Mouse (Mus musculus) megakaryocyte, embryonic 14.5 days (primary cell): ENCODE data around the gene Rps6ka5. TPM values are rescaled to one million over a fixed set of nuclear protein-coding genes. Genes with fewer than 3 reads are reported as not detected.

Source experiments
- H3K27me3 ChIP-seq: replicated peaks from 2 replicates; pipeline ENCODE3; 2012; ENCODE audit warnings: inconsistent platforms
- H3K36me3 ChIP-seq: replicated peaks from 2 replicates; pipeline ENCODE3; 2012; ENCODE audit warnings: low read length, inconsistent platforms, mixed read lengths
- H3K4me1 ChIP-seq: 2 replicates; pipeline ENCODE4 v1.6.1; 2012; ENCODE audit warnings: inconsistent platforms
- H3K4me3 ChIP-seq: replicated peaks from 2 replicates; pipeline ENCODE3; 2012; ENCODE audit warnings: moderate library complexity, mild to moderate bottlenecking, inconsistent platforms
- H3K9me3 ChIP-seq: 2 replicates; pipeline ENCODE4 v1.6.1; 2012; ENCODE audit warnings: inconsistent platforms
- FLI1 ChIP-seq: IDR thresholded peaks from 2 replicates; pipeline ENCODE4 v1.6.1; 2012; ENCODE audit warnings: low read length, inconsistent platforms, mixed read lengths
- GATA1 ChIP-seq: IDR thresholded peaks from 3 replicates; pipeline ENCODE4 v1.6.1; 2012; ENCODE audit warnings: mixed read lengths, low read length, inconsistent platforms, borderline replicate concordance
- polyA plus RNA-seq: library from polyadenylated mRNA; stranded (reverse); fragments of >175 nt; gene quantifications from 2 replicates; pipeline ENCODE4 v1.2.3, GENCODE M21; 2012; ENCODE audit warnings: low replicate concordance; ENCODE audit not compliant: insufficient read depth

Rps6ka5 gene
- polyA plus RNA-seq, 1 experiment: 1.3 TPM

- H3K9me3 ChIP-seq: no peaks in the 10 kb centered on the region
- H3K36me3 ChIP-seq: peaks cover 9% of the 10 kb centered on the region
- no peak overlapping the region for H3K4me3 ChIP-seq
- no peaks in the 10 kb centered on the region for H3K27me3 ChIP-seq
- H3K4me1 ChIP-seq: peaks cover 59% of the 10 kb centered on the region
- TF ChIP-seq GATA1 (no peak), FLI1 (no peak)
These were observed 113.5 kb downstream of the Rps6ka5 start for GRCm38 (mm10) chr12:100613192-100613700.

GRCm38 (mm10) chr12:100609766-100610165, 117.0 kb downstream of the Rps6ka5 start:
- TF ChIP-seq GATA1 (no peak), FLI1 (no peak)
- Histone ChIP-seq H3K4me3 (no peak overlapping the region), H3K4me1 (peaks cover 45% of the 10 kb centered on the region), H3K27me3 (no peaks in the 10 kb centered on the region), H3K36me3 (peaks cover 8% of the 10 kb centered on the region), H3K9me3 (no peaks in the 10 kb centered on the region)

GRCm38 (mm10) chr12:100609064-100609463, 117.7 kb downstream of the Rps6ka5 start:
- Histone ChIP-seq H3K27me3 (no peaks in the 10 kb centered on the region), H3K4me3 (no peak overlapping the region), H3K36me3 (peaks cover 7% of the 10 kb centered on the region), H3K9me3 (no peaks in the 10 kb centered on the region), H3K4me1 (peaks cover 42% of the 10 kb centered on the region)
- no peak for TF ChIP-seq FLI1
- TF ChIP-seq GATA1: no peak

- Histone ChIP-seq H3K4me1 (peaks cover 40% of the 10 kb centered on the region), H3K9me3 (no peaks in the 10 kb centered on the region), H3K4me3 (no peak overlapping the region), H3K27me3 (no peaks in the 10 kb centered on the region), H3K36me3 (peaks cover 5% of the 10 kb centered on the region)
- TF ChIP-seq GATA1: no peak
- TF ChIP-seq FLI1: no peak
These were observed 120.0 kb downstream of the Rps6ka5 start for GRCm38 (mm10) chr12:100606733-100607132.

- peaks cover 39% of the 10 kb centered on the region for H3K4me1 ChIP-seq
- no peaks in the 10 kb centered on the region for H3K9me3 ChIP-seq
- no peak overlapping the region for H3K4me3 ChIP-seq
- H3K36me3 ChIP-seq: peaks cover 3% of the 10 kb centered on the region
- no peak for TF ChIP-seq GATA1
- TF ChIP-seq FLI1: no peak
- no peaks in the 10 kb centered on the region for H3K27me3 ChIP-seq
These were observed 121.2 kb downstream of the Rps6ka5 start for GRCm38 (mm10) chr12:100605596-100605995.

GRCm38 (mm10) chr12:100604540-100604939, 122.2 kb downstream of the Rps6ka5 start:
- no peaks in the 10 kb centered on the region for H3K9me3 ChIP-seq
- H3K4me1 ChIP-seq: peaks cover 31% of the 10 kb centered on the region
- no peaks in the 10 kb centered on the region for H3K27me3 ChIP-seq
- no peak overlapping the region for H3K4me3 ChIP-seq
- peaks cover 2% of the 10 kb centered on the region for H3K36me3 ChIP-seq
- no peak for TF ChIP-seq GATA1
- TF ChIP-seq FLI1: no peak

- Histone ChIP-seq H3K27me3 (no peaks in the 10 kb centered on the region), H3K4me1 (peaks cover 6% of the 10 kb centered on the region; the same call in 1 of the 2 replicates), H3K4me3 (no peak overlapping the region), H3K9me3 (no peaks in the 10 kb centered on the region), H3K36me3 (peaks cover 12% of the 10 kb centered on the region)
- TF ChIP-seq GATA1: no peak
- no peak for TF ChIP-seq FLI1
These were observed 132.1 kb downstream of the Rps6ka5 start for GRCm38 (mm10) chr12:100594700-100595099.

- Histone ChIP-seq H3K36me3 (peaks cover 20% of the 10 kb centered on the region), H3K4me3 (no peak overlapping the region), H3K9me3 (no peaks in the 10 kb centered on the region), H3K27me3 (no peaks in the 10 kb centered on the region), H3K4me1 (peaks cover 11% of the 10 kb centered on the region)
- TF ChIP-seq GATA1 (no peak), FLI1 (no peak)
These were observed 140.2 kb downstream of the Rps6ka5 start for GRCm38 (mm10) chr12:100586601-100587000.

GRCm38 (mm10) chr12:100579221-100579620, 147.6 kb downstream of the Rps6ka5 start:
- Histone ChIP-seq H3K4me1 (peaks cover 4% of the 10 kb centered on the region; the same call in 1 of the 2 replicates), H3K27me3 (no peaks in the 10 kb centered on the region), H3K4me3 (no peak overlapping the region), H3K36me3 (peaks cover 45% of the 10 kb centered on the region), H3K9me3 (no peaks in the 10 kb centered on the region)
- no peak for TF ChIP-seq GATA1
- no peak for TF ChIP-seq FLI1

GRCm38 (mm10) chr12:100578291-100578690, 148.5 kb downstream of the Rps6ka5 start:
- Histone ChIP-seq H3K36me3 (peaks cover 49% of the 10 kb centered on the region), H3K27me3 (no peaks in the 10 kb centered on the region), H3K4me3 (no peak overlapping the region), H3K9me3 (no peaks in the 10 kb centered on the region), H3K4me1 (peaks cover 4% of the 10 kb centered on the region; the same call in 1 of the 2 replicates)
- TF ChIP-seq GATA1 (no peak; the same call in 2 of the 3 replicates), FLI1 (no peak)
